Mouse (Mus musculus) heart, embryonic 12.5 days (tissue): ENCODE data around the gene Fam214b. TPM values are rescaled to one million over a fixed set of nuclear protein-coding genes. Genes with fewer than 3 reads are reported as not detected.

Experiments
- ATAC-seq: fragments of 200-750 bp; cut with Nextera tagmentation; 2 replicates; pipeline ENCODE4 v1.8.0; 2017; ENCODE audit warnings: moderate TSS enrichment, moderate library complexity; ENCODE audit not compliant: insufficient number of reproducible peaks, low FRiP score
- H3K27ac ChIP-seq: fragments of 300-500 bp; sonication (generic); 2 replicates; pipeline ENCODE4 v1.5.1; 2016; ENCODE audit warnings: mild to moderate bottlenecking, moderate library complexity; ENCODE audit not compliant: poor library complexity, severe bottlenecking
- H3K27me3 ChIP-seq: fragments of 300-500 bp; sonication (generic); replicated peaks from 2 replicates; pipeline ENCODE4 v1.6.1; 2016; ENCODE audit warnings: mild to moderate bottlenecking, moderate library complexity
- H3K36me3 ChIP-seq: fragments of 300-500 bp; sonication (generic); 2 replicates; pipeline ENCODE4 v1.6.1; 2016; ENCODE audit warnings: mild to moderate bottlenecking, moderate library complexity
- H3K4me1 ChIP-seq: fragments of 300-500 bp; sonication (generic); replicated peaks from 2 replicates; pipeline ENCODE4 v1.6.1; 2016; ENCODE audit warnings: mild to moderate bottlenecking
- H3K4me2 ChIP-seq: fragments of 300-500 bp; sonication (generic); 2 replicates; pipeline ENCODE4 v1.6.1; 2016; ENCODE audit warnings: mild to moderate bottlenecking, moderate library complexity
- H3K4me3 ChIP-seq: fragments of 300-500 bp; sonication (generic); 2 replicates; pipeline ENCODE4 v1.5.1; 2016; ENCODE audit warnings: mild to moderate bottlenecking
- H3K9ac ChIP-seq: fragments of 300-500 bp; sonication (generic); 2 replicates; pipeline ENCODE4 v1.6.1; 2016; ENCODE audit warnings: mild to moderate bottlenecking, moderate library complexity
- H3K9me3 ChIP-seq: fragments of 300-500 bp; sonication (generic); replicated peaks from 2 replicates; pipeline ENCODE4 v1.6.1; 2016; ENCODE audit warnings: mild to moderate bottlenecking, moderate library complexity
- WGBS: fragments of 180-500 bp; shearing (Covaris S2); methylation state at CpG from one replicate; pipeline ENCODE4 v1.1.7; 2016; 5-methylcytosine and 5-hydroxymethylcytosine counted together
- polyA plus RNA-seq: library from polyadenylated mRNA; unstranded; fragments of >200 nt; fragmentation: Nextera tagmentation; extraction: Ambion mirVana; gene quantifications from 2 replicates; pipeline ENCODE4 v1.2.1, GENCODE M21; 2016

Gene Fam214b
- polyA plus RNA-seq, 1 experiment from 2014 or later, result 17.4 TPM

GRCm38 (mm10) chr4:43057654-43058053 lies 11.6 kb upstream of the Fam214b start:
- 77% methylated on average over 5 of the region's 5 CpGs for WGBS
- no peaks in the 10 kb centered on the region for H3K27me3 ChIP-seq
- no peak overlapping the region for H3K9ac ChIP-seq
- no peaks in the 10 kb centered on the region for H3K9me3 ChIP-seq
- H3K4me3 ChIP-seq, result no peak overlapping the region
- H3K4me2 ChIP-seq, result no peak overlapping the region
- H3K27ac ChIP-seq, result no peak overlapping the region
- H3K4me1 ChIP-seq, result peaks cover 15% of the 10 kb centered on the region; the same call in 1 of the 2 replicates
- ATAC-seq, result no peak
- no peaks in the 10 kb centered on the region for H3K36me3 ChIP-seq

- H3K36me3 ChIP-seq, result no peaks in the 10 kb centered on the region
- H3K9ac ChIP-seq, result no peak overlapping the region
- H3K4me2 ChIP-seq, result no peak overlapping the region
- H3K4me3 ChIP-seq, result no peak overlapping the region
- H3K9me3 ChIP-seq, result no peaks in the 10 kb centered on the region
- H3K27ac ChIP-seq, result no peak overlapping the region
- 0 out of 2 replicates have a peak, but pooled peaks cover under 1% of the 10 kb centered on the region for H3K4me1 ChIP-seq
- H3K27me3 ChIP-seq, result no peaks in the 10 kb centered on the region
- WGBS, result 12% methylated on average over 4 of the region's 4 CpGs
- 0 out of 2 replicates have a peak, but pooled peaks have one; percentile 45 for ATAC-seq
Measured at GRCm38 (mm10) chr4:43052627-43053026, 6.6 kb upstream of the Fam214b start.

GRCm38 (mm10) chr4:43047231-43047630 lies 1.2 kb upstream of the Fam214b start:
- Histone ChIP-seq H3K27me3 (no peaks in the 10 kb centered on the region), H3K4me3 (no peak overlapping the region), H3K4me1 (peaks cover 33% of the 10 kb centered on the region), H3K36me3 (no peaks in the 10 kb centered on the region), H3K4me2 (0 out of 2 replicates have a peak overlapping the region, but pooled peaks have one; percentile 8), H3K9ac (no peak overlapping the region), H3K27ac (no peak overlapping the region), H3K9me3 (no peaks in the 10 kb centered on the region)
- no peak for ATAC-seq
- WGBS, result 8% methylated on average over 5 of the region's 5 CpGs

- WGBS, result 64% methylated on average over 5 of the region's 5 CpGs
- Histone ChIP-seq H3K4me1 (peaks cover 33% of the 10 kb centered on the region), H3K9ac (no peak overlapping the region), H3K27me3 (no peaks in the 10 kb centered on the region), H3K27ac (no peak overlapping the region), H3K9me3 (no peaks in the 10 kb centered on the region), H3K36me3 (no peaks in the 10 kb centered on the region), H3K4me3 (peak overlapping the region; percentile 69; the same call in 1 of the 2 replicates), H3K4me2 (peak overlapping the region; percentile 73)
- no peak for ATAC-seq
Measured at GRCm38 (mm10) chr4:43046607-43047006, 587 bp upstream of the Fam214b start.

- H3K4me2 ChIP-seq, result peak overlapping the region; percentile 73
- no peaks in the 10 kb centered on the region for H3K9me3 ChIP-seq
- H3K27me3 ChIP-seq, result no peaks in the 10 kb centered on the region
- no peak for ATAC-seq
- H3K4me3 ChIP-seq, result peak overlapping the region; percentile 69
- peak overlapping the region; percentile 73; the same call in 1 of the 2 replicates for H3K27ac ChIP-seq
- WGBS, result 8% methylated on average over 13 of the region's 13 CpGs
- peak overlapping the region; percentile 67 for H3K9ac ChIP-seq
- H3K4me1 ChIP-seq, result peaks cover 40% of the 10 kb centered on the region
- no peaks in the 10 kb centered on the region for H3K36me3 ChIP-seq
Measured at GRCm38 (mm10) chr4:43045285-43045658, 748 bp downstream of the Fam214b start.

GRCm38 (mm10) chr4:43044673-43045072 lies 1.3 kb downstream of the Fam214b start:
- no peak for ATAC-seq
- Histone ChIP-seq H3K9ac (peak overlapping the region; percentile 67; the same call in 1 of the 2 replicates), H3K4me2 (peak overlapping the region; percentile 73), H3K4me3 (peak overlapping the region; percentile 69), H3K36me3 (no peaks in the 10 kb centered on the region), H3K27ac (peak overlapping the region; percentile 73), H3K4me1 (peaks cover 40% of the 10 kb centered on the region), H3K27me3 (no peaks in the 10 kb centered on the region), H3K9me3 (no peaks in the 10 kb centered on the region)
- 28% methylated on average over 4 of the region's 4 CpGs for WGBS

- Histone ChIP-seq H3K4me1 (peaks cover 47% of the 10 kb centered on the region), H3K4me3 (peak overlapping the region; percentile 69), H3K9ac (0 out of 2 replicates have a peak overlapping the region, but pooled peaks have one; percentile 67), H3K27me3 (no peaks in the 10 kb centered on the region), H3K9me3 (no peaks in the 10 kb centered on the region), H3K36me3 (no peaks in the 10 kb centered on the region), H3K27ac (peak overlapping the region; percentile 73), H3K4me2 (peak overlapping the region; percentile 73)
- peak; percentile 19 for ATAC-seq
- 18% methylated on average over 7 of the region's 7 CpGs for WGBS
Measured at GRCm38 (mm10) chr4:43043644-43044357, 2.2 kb downstream of the Fam214b start.

GRCm38 (mm10) chr4:43040881-43041547 lies 5.0 kb downstream of the Fam214b start:
- Histone ChIP-seq H3K9me3 (no peaks in the 10 kb centered on the region), H3K36me3 (peaks cover 9% of the 10 kb centered on the region), H3K4me1 (peaks cover 57% of the 10 kb centered on the region), H3K27ac (0 out of 2 replicates have a peak overlapping the region, but pooled peaks have one; percentile 15), H3K9ac (no peak overlapping the region), H3K4me2 (no peak overlapping the region), H3K27me3 (no peaks in the 10 kb centered on the region), H3K4me3 (no peak overlapping the region)
- no peak for ATAC-seq
- 49% methylated on average over 9 of the region's 9 CpGs for WGBS

GRCm38 (mm10) chr4:43040114-43040572 lies 5.9 kb downstream of the Fam214b start:
- Histone ChIP-seq H3K27me3 (no peaks in the 10 kb centered on the region), H3K4me3 (peak overlapping the region; percentile 71), H3K9ac (peak overlapping the region; percentile 88), H3K4me1 (peaks cover 54% of the 10 kb centered on the region), H3K27ac (peak overlapping the region; percentile 85), H3K36me3 (peaks cover 16% of the 10 kb centered on the region), H3K9me3 (no peaks in the 10 kb centered on the region), H3K4me2 (peak overlapping the region; percentile 94)
- 1% methylated on average over 25 of the region's 25 CpGs for WGBS
- ATAC-seq, result peak; percentile 96

- ATAC-seq, result peak; percentile 15
- Histone ChIP-seq H3K9me3 (no peaks in the 10 kb centered on the region), H3K36me3 (peaks cover 20% of the 10 kb centered on the region), H3K27ac (peak overlapping the region; percentile 85), H3K4me2 (peak overlapping the region; percentile 94), H3K4me3 (peak overlapping the region; percentile 71), H3K9ac (peak overlapping the region; percentile 88), H3K27me3 (no peaks in the 10 kb centered on the region), H3K4me1 (peaks cover 48% of the 10 kb centered on the region)
- WGBS, result under 1% methylated on average over 11 of the region's 11 CpGs
Measured at GRCm38 (mm10) chr4:43039609-43040008, 6.4 kb downstream of the Fam214b start.
